Mouse (Mus musculus): ENCODE results near the gene Nme7.

DNA sequence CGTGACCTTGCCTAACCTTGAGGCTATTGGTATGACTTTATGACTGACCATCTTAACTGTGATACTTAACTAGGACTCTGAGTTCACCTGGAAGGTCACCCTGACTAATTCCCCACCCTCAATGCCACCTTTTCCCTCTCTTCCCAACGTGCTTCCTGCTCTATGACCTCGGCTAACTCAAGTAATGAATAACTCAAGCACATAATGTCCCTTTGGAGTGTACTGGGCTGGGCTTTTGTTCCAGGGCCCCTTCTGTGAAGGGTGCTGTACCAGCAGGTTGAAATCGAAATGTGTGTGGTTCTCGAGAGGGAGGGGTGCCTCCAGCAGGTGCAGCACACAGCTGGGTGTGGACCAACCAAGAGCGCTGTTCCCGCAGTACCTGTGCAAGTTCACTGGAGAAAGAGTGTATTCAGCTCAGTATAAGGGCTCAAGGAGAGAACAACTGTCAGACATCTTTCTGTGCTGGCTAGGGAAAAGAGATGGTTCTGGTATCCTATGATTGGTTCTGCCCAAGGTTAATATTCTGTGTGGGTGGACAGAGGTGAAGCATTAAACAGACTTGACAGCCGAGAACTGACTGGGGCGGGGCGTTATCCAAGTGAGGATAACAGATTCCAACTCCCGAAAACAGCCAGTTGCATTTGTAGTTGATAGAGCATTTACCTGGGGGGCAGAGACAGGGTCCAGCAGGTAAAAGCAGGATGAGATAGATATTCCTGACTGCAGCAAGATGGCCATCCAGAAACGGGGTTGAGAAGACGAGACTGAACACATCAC, 157.2 kb downstream of the Nme7 start:
- no peak for TF ChIP-seq EP300 (IDR thresholded peaks at IDR 0.05; ENCODE audit: low read depth)
- TF ChIP-seq CTCF (IDR thresholded peaks at IDR 0.05; ENCODE audit: low read depth), result no peak

Measured in heart, postnatal 0 days (tissue).